Mouse (Mus musculus): Measurements from ENCODE around the gene Fndc8.

Gene Fndc8

DNA sequence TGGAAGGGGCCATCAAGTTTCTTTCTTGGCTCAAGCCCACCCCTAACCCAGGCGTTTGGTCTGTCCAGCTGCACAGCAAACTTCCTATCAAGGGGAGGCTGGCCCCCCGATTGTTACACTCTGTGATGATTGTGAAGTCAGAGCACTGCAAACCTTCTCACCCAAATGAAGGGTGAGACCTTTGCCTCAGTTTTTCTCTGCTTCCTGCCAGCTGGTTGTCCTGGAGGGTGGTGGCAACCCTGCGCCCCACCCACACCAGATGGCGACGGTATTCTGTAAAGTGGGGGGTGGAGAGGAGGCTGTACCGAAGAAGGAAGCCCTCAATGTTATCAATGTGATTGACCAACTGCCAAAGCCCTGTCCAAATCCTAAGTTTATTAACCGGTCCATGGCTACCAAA is at the start of gene Fndc8:
Gene Fndc8 (plus strand): TSS at position 189 of the 400 bp plus-strand sequence.
- DNase-seq (ENCODE audit: low spot score in 2 of 2) = no peak

DNA sequence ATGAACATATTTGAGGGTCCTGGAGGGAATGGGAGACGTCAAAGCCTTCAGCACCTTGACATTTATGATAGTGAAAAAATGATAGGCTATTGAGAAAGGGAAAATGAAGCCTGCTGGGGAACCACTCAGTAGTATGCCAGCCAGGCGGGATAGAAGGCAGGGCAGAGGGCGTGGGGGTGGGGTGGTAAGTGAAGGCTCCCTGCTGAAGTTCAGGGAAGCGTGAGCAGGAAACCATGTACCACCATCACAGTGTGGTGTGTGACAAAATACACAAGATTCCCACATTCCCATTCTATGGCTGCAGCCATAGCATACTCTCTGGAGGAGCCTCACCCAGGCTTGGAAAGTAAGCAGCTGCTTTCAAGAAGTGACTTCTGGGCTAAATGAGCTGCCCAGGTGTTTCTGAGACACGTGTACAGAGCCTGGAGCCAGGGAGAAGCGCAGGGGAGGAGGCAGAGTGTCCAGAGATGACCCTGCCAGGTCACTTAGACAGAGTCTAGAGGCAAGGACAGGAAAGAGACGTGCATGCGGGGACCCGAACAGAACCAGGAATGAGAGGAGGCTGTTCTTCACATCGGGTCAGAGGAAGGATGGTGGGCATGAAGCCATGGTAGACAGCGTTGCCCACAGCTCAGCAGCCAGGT is 47.0 kb upstream of the Fndc8 start:
- DNase-seq (ENCODE audit: low spot score in 2 of 2) = no peak

- DNase-seq (ENCODE audit: low spot score in 2 of 2) = peak in 1 of 2 experiments; percentile 16
Observed at GRCm38 (mm10) chr11:82845415-82846078, 46.4 kb upstream of the Fndc8 start.

GRCm38 (mm10) chr11:82846079-82846436 is 45.9 kb upstream of the Fndc8 start:
- DNase-seq (ENCODE audit: low spot score in 2 of 2) = no peak

GRCm38 (mm10) chr11:82846938-82847337 is 45.0 kb upstream of the Fndc8 start:
- DNase-seq (ENCODE audit: low spot score in 2 of 2) = no peak

DNA sequence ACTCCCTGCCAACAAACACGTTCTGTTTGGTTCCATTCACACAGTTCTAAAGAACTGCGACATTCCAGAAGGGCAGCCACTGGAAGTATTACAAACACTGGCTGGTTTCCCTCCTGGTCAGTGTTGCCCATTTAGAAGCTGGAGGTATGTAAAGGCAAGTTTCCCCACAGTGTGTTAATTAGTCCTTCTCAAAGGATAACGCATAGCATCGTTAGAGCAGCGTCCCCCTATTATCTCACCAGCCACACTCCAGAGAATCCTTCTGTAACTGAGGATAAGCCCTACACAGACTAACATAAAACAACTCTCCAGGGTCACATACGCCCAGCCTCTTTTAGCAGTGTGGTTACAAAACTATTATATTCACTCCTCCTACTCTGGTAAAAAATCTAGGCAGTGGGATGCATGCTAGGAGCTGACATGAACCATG is 44.3 kb upstream of the Fndc8 start:
- no peak for DNase-seq (ENCODE audit: low spot score in 2 of 2)

GRCm38 (mm10) chr11:82850259-82850658 is 41.7 kb upstream of the Fndc8 start:
- no peak for DNase-seq (ENCODE audit: low spot score in 2 of 2)

- no peak for DNase-seq (ENCODE audit: low spot score in 2 of 2)
Observed at GRCm38 (mm10) chr11:82852115-82852514, 39.8 kb upstream of the Fndc8 start.

- DNase-seq (ENCODE audit: low spot score in 2 of 2) = no peak
Observed at GRCm38 (mm10) chr11:82852540-82852939, 39.4 kb upstream of the Fndc8 start.

DNA sequence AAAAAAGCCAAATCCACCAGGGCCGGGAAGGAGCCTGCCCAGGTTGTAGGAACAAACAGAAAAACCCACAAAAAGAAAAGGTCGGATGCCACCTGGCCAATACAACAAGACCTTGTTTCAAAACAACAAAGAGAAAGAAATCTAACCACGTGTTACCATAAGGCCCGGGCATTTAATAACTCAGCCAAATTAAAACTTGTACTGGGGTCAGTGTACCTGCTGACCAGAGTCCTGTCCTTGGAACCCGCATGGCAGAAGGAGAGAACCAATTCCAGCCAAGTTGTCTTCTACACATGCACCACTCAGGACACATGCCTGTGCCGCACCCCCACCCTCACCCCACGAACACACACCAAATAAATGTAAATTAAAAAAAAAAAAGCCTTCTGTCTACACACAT is 39.0 kb upstream of the Fndc8 start:
- DNase-seq (ENCODE audit: low spot score in 2 of 2) = no peak

- no peak for DNase-seq (ENCODE audit: low spot score in 2 of 2)
Observed at GRCm38 (mm10) chr11:82854111-82854510, 37.8 kb upstream of the Fndc8 start.

DNA sequence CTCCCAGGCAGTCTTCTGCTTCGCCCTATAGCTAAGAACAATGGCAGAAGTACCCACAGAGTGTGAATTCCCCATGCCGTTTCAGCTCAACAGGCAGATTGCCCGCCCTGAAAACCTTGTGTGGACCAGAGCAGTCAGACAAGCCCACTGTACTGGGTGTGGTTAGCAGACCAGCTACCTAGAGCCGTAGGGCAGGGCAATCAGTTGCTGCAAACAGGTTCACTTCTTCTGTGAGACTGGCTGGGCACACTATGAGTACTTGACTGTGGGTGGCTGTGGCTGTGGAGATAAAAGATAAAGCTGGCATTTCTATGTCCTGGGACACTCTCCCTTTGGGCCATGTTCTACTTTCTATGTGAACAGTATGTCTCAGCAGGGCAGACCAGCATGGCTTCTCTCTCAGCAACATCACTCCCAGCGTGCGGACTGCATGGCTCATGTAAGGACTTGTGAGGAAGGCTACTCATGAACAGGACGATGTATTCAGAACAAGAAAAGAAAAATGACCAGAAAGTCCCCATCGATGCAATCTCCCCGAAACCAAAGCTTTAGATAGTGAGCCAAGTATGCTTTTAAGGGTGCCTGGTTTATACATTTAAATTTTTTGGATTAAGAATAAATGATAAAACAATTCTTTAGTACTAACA is 36.5 kb upstream of the Fndc8 start:
- DNase-seq (ENCODE audit: low spot score in 2 of 2) = no peak

GRCm38 (mm10) chr11:82856032-82856431 is 35.9 kb upstream of the Fndc8 start:
- DNase-seq (ENCODE audit: low spot score in 2 of 2) = no peak

DNA sequence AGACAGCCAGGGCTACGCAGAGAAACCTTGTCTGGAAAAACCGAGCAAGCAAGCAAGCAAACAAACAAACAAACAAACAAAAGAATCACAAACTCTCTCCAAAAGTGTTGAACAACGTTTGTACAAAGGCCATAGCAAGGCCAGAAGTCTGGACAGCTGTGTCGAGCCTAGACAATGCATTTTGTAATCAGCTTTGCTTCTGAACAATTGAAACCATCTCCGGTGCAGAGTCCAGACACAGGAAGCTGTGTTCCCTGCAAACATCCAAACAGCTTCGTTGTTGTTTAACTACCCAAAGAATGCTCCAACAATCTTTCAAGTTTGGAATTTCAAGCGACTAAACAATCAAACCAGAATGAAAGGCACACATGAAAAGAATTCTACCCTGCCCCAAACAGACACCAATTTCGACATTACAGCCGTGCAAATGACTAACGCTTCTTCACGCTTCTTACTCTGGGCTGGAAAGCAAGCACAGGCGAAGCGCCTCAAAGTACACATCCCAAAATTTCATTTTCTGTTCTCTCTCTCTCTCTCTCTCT is 34.5 kb upstream of the Fndc8 start:
- DNase-seq (ENCODE audit: low spot score in 2 of 2) = no peak

- no peak for DNase-seq (ENCODE audit: low spot score in 2 of 2)
Observed at GRCm38 (mm10) chr11:82860759-82861158, 31.2 kb upstream of the Fndc8 start.

DNA sequence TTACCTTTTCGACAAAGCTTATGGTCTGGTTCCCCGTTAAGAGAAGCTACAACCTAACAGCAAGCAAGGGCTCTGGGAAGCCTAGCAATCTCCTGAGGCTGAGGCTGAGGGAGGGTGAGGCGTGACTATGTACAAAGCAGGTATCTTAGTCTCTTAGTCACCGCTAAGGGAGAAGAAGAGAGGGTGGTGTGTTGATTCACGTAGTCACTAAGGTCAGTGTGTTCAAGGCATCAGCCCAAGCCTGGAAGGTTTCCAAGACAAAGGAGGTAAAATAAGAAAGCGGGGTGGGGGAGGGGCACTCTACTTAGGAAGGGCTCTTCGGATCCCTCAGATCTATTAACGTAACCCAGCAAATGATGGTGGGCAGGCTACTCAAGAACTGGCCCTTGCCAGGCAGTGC is 30.4 kb upstream of the Fndc8 start:
- no peak for DNase-seq (ENCODE audit: low spot score in 2 of 2)

GRCm38 (mm10) chr11:82862638-82863037 is 29.3 kb upstream of the Fndc8 start:
- no peak for DNase-seq (ENCODE audit: low spot score in 2 of 2)

- no peak for DNase-seq (ENCODE audit: low spot score in 2 of 2)
Observed at GRCm38 (mm10) chr11:82863059-82863458, 28.9 kb upstream of the Fndc8 start.

DNA sequence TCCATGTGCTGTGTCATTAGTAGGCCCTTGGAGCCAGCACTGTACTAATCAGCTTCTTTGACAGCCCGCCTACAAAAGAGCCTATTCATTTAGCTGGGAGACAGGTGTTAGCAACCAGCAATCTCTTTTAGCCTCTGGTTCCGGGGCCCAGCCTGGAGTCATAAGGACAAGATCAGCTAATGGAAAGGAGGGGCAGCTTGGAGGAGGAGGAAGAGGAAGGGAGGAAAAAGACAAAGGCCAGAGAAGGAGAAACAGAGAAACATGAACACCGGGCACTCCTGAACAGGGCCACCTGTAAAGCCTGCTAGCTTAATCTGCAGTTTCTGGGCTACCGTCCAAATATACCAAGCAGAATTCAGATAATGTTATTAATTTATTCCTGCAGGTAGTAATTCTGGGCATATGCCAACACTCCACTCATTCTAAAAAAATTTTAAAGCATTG is 28.4 kb upstream of the Fndc8 start:
- no peak for DNase-seq (ENCODE audit: low spot score in 2 of 2)

DNA sequence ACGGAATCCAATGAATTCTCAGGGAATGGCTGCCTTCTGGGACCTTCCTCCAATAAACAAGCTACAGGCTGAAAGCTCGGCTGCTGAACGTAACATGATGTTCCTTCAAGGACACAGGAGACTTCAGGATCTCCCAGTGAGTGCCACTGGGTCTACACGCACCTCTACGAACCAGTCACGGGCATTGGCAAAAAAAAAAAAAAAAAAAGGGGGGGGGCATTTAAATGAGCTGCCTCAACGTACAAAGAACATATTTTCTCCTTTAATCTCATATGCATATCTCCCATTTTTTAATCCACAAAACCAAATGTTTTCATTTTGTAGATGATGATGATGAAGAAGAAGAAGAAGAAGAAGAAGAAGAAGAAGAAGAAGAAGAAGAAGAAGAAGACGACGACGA is 26.0 kb upstream of the Fndc8 start:
- no peak for DNase-seq (ENCODE audit: low spot score in 2 of 2)

- DNase-seq (ENCODE audit: low spot score in 2 of 2) = no peak
Observed at GRCm38 (mm10) chr11:82866850-82867564, 24.9 kb upstream of the Fndc8 start.

DNA sequence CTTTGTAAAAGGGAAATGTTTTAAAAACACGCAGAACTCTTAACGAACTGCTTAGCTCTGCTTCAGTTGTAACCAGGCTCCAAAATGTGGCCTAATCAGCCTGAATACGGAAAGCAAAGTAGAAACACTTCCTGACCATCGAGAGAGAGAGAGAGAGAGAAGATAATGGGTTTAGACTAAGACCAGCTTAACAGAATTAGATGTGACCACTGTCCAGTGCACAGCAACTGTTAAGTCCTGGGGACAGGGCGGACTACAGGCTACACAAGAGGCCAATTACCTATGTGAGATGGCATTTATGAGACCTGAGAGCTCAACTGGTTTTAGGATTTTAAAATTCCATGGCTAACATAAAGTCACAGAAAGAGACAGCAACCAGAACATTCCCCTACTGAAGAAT is 24.0 kb upstream of the Fndc8 start:
- no peak for DNase-seq (ENCODE audit: low spot score in 2 of 2)

All from cerebellum, postnatal 4 days (tissue).